Mouse (Mus musculus) stomach, postnatal 0 days (tissue): ENCODE data around the gene Sept12.

Experiments
- CTCF ChIP-seq: IDR thresholded peaks from 2 replicates; pipeline ENCODE4 v1.5.1; 2016; ENCODE audit warnings: antibody characterized with exemption, low read depth, mild to moderate bottlenecking, moderate library complexity
- EP300 ChIP-seq: optimal IDR thresholded peaks from 2 replicates; pipeline ENCODE3; 2016; ENCODE audit warnings: antibody characterized with exemption

DNA sequence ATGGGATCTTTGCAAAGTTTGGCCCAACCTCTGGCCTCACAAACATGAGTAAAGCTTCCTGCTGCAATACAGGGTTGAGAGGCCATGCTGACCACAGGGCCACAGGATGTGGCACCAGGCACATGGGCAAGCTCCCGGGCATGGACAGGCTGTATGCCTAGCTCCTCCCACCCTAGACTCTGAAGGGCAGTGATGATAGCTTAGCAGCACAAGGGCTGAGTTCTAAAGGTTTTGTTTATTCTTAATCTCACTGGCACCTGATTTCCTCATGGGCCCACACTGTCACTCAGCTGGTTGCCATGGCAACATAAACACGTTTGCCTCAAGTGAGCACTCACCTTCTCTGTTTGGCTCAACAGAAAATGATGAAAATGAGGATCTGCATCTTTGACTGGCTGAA lies 32.2 kb upstream of the Sept12 start:
- TF ChIP-seq CTCF (no peak), EP300 (no peak)
